Mouse (Mus musculus): ENCODE measurements around the gene Sumo3. TPM values are rescaled to one million over a fixed set of nuclear protein-coding genes. Genes with fewer than 3 reads are reported as not detected.
A peak's percentile ranks its signal among the peaks of the same experiment; 100 is the strongest.

Gene Sumo3
- total RNA-seq, 1 experiment from 2014 or later, result 93.0 TPM

- no peak for DNase-seq
Observed at GRCm38 (mm10) chr10:77624570-77624995, 18.7 kb downstream of the Sumo3 start.

DNA sequence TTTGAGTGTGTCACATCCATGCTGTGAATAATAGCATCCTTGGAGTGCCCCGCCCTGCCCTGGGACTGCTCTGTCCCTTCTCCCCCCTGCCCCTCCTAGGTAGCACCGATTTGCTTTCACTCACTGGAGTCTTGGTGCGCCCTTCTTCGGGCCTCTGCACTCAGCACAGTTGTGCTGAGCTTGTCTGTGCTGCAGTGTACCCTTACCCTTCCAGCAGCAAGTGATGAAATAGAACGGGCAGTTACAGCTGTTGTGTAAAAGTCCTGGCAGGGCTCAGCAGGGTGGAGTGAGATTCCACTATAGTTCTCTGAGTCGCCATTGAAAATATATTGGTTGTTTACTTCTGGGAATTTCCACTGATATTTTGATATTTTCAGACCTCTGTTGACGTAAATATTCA lies 20.1 kb downstream of the Sumo3 start:
- DNase-seq, result peak; percentile 42

GRCm38 (mm10) chr10:77626591-77626990 lies 20.7 kb downstream of the Sumo3 start:
- no peak for DNase-seq

DNA sequence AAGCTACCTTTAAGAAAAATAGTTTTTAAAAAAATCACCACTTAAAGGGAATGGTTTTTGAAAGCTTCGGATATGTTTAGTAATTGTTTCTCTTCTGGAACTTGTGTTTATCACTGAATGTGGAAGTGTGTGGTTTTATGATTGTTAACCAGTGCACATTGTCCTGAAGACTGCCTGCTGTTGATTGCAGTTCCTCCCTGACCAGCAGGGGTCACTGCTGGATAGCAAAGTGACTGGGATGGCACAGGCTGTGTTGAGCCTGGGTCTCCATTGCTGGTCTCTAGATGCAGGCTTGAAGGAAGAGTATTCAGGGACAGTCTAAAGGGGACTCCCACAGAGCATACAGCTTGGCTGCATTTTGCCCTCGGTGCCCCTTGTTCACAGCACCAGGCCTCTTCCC lies 21.6 kb downstream of the Sumo3 start:
- DNase-seq, result peak; percentile 87

- no peak for DNase-seq
Observed at GRCm38 (mm10) chr10:77629163-77629562, 23.3 kb downstream of the Sumo3 start.

- DNase-seq, result no peak
Observed at GRCm38 (mm10) chr10:77629970-77630369, 24.1 kb downstream of the Sumo3 start.

GRCm38 (mm10) chr10:77634016-77634415 lies 28.1 kb downstream of the Sumo3 start:
- DNase-seq, result no peak

- no peak for DNase-seq
Observed at GRCm38 (mm10) chr10:77634452-77635231, 28.7 kb downstream of the Sumo3 start.

DNA sequence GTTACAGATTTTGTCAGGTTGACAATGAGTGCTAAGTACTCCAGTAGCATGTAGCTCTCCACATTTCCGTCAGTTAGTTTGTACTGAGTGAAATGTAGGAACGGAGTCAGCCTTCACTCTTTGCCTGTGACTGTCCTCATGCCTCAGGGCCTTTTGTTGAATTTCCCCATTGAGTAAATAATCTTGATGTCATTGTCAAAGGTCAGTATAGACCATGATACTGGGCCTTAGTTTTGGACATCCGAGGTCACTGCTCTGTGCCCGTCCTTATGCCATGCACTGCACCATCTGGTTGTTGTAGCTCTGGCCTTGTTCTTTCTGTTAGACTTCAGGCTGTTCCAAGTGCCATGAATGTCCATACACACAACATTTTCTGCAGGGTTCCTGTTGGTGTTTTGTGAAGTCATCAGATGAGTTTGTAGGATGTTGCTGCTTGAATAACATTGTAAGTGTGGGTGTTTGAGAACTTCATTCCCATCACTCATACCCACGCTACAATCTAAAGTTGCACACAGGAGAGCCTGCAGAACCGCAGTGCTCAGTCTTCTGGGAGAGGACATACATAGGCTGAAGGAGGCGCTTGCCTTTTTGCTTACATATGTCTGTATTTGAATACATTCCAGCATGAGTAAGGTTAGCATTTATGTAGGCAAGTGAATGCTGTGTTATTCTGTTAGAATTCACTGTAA lies 30.5 kb downstream of the Sumo3 start:
- no peak for DNase-seq

GRCm38 (mm10) chr10:77638956-77639355 lies 33.1 kb downstream of the Sumo3 start:
- DNase-seq, result peak; percentile 58

DNA sequence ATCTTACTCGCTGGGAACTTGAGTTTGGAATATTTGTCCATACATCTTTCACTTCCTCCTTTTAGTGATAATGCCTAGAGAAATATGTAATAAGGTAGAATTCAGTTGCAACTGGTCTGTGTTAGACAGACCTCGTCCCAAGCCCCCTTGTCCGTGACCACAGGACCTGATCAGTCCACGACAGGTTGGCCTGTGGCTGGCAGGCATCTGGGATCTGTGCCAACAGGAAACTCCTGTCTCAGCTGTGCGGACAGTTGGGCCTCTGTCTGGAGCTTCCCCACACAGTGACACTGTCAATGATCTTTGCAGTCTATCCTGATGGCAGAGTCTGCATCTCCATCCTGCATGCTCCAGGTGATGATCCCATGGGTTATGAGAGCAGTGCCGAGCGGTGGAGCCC lies 37.3 kb downstream of the Sumo3 start:
- no peak for DNase-seq

- DNase-seq, result no peak
Observed at GRCm38 (mm10) chr10:77645571-77645970, 39.7 kb downstream of the Sumo3 start.

DNA sequence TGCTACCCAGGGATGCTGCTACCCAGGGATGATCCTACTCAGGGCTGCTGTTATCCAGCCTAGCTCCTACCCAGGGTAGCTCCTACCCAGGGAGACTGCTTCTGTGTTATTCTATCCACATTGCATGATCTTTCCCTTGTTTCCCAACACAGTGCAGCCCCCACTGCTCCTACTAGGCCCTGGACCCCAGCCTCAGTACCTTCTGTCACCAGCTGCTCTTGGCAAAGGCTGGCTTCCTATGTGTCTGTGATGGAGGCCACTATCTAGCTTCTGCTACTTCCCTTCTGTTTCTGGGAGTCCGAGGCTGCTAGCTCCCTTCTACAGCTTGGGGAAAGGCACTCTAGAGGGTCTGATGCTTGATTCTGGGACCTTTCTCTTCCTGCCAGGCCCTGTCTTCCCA lies 41.6 kb downstream of the Sumo3 start:
- DNase-seq, result no peak

DNA sequence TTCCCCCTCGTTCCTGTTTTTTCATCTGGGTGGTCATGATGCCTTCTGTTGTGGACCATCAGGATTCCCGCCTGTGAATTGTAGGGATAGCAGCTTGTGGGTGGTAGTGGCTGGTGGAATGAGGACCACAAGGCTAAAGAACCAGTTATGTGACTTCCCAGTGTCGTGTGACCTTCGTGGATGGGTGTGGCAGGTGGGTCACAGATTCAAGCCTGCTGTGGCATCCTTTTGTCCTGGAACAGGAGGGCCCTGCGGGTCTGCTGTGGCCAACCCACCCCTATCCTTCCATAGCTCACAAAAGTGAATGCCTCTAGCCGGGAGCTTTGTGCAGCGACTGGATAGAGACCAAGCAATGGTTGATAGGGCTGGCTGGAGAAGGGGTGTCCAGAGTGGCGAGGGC lies 42.0 kb downstream of the Sumo3 start:
- DNase-seq, result no peak

DNA sequence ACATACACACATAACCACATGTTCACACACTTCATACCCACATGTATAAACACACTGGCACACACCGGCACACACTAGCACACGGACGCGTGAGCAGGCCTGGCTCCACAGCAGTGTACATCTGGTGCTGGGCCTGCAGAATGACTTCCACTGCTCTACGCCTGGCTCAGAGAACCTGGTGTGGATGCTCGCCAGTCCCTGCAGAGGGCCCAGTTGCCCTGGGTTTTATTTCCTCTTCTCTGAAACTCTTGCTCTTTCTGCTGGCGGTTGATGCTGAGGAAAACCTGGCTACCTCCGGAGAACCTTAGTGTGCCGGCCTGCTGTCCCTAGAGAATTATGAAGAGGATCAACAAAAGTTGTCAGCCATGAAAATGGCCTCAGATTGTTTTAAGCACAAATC lies 46.1 kb downstream of the Sumo3 start:
- DNase-seq, result no peak

GRCm38 (mm10) chr10:77658286-77658994 lies 52.5 kb downstream of the Sumo3 start:
- DNase-seq, result no peak

DNA sequence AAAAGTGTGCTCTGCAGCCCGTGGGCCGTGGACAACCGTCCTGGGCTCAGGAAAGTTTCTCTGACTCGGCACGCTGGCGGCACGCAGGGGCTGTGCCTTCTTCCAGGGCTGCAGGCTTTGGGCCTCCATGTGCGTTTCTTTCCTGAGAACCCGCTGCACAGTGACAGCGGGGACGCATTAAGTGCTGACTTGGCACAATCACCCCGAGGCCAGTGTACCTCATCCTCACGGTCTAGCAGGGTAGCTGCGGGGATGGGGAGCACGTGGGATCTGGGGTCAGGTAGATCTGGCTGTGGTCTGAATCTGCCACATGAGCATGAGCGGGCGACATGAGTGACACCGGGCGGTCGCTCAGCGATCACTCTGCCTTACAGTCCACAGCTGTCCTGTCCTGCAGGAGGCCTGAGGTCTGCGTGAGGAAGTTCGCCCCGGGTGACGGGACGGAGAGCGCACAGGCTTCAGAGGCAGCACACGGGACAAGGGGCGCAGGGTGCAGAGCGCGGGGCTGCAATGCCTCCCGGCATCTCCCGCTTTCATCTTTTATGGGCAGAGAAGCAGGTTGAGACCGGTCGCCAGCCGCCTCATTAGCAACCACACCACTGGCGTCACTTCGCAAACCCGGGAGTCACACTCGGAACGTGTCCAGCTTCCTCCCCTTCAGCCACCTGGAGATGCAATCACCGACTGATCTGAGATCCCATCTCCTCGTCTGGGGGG lies 58.2 kb downstream of the Sumo3 start:
- no peak for DNase-seq

- peak; percentile 34 for DNase-seq
Observed at GRCm38 (mm10) chr10:77666342-77666741, 60.4 kb downstream of the Sumo3 start.

DNA sequence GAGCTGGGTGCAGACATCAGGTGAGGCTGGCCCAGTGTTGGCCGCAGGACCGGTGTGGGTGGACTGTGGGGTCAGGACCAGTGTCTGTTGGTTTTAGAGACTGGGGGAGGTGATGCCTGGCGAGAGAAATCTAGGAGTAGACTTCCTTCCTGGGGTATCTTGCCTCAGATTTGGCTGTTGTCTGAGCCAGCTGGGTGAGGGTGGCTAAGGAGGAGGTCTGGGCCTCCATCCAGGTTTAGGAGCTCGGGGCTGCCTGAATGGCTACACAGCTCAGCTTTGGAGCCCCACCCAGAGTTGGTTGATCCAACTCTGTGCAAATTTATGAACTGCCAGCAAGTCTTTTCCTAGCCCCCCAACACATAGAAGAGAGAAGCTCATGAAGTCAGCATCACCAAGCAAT lies 61.5 kb downstream of the Sumo3 start:
- DNase-seq, result no peak
